Mouse (Mus musculus): ENCODE measurements around the gene Ghrh. TPM values are rescaled to one million over a fixed set of nuclear protein-coding genes. Genes with fewer than 3 reads are reported as not detected.

The Ghrh gene
- polyA plus RNA-seq, 1 experiment from 2014 or later = 0.25 TPM

Other genes starting within 250 kb of the Ghrh start
- 15.2 and 18.1 TPM in 2 replicates for gene Samhd1, start 212.2 kb downstream of the Ghrh start, polyA plus RNA-seq (2015; fragmentation: Nextera tagmentation; extraction: Ambion mirVana)
- gene Rbl1, start 143.0 kb downstream of the Ghrh start, polyA plus RNA-seq (2015; fragmentation: Nextera tagmentation; extraction: Ambion mirVana) = 19.7 and 20.9 TPM in 2 replicates
- gene Rpn2, start 68.5 kb downstream of the Ghrh start, polyA plus RNA-seq (2015; fragmentation: Nextera tagmentation; extraction: Ambion mirVana) = 159 and 170 TPM in 2 replicates
- gene Mroh8, start 68.0 kb downstream of the Ghrh start, polyA plus RNA-seq (2015; fragmentation: Nextera tagmentation; extraction: Ambion mirVana) = 0.20 and 0.28 TPM in 2 replicates
- gene Manbal, start 20.1 kb upstream of the Ghrh start, polyA plus RNA-seq (2015; fragmentation: Nextera tagmentation; extraction: Ambion mirVana) = 21.8 and 22.3 TPM in 2 replicates
- 1.8 and 2.2 TPM in 2 replicates for gene Src, start 70.9 kb upstream of the Ghrh start, polyA plus RNA-seq (2015; fragmentation: Nextera tagmentation; extraction: Ambion mirVana)
- gene Nnat, start 212.6 kb upstream of the Ghrh start, polyA plus RNA-seq (2015; fragmentation: Nextera tagmentation; extraction: Ambion mirVana) = 15.5 and 17.1 TPM in 2 replicates
- gene Blcap, start 223.8 kb upstream of the Ghrh start, polyA plus RNA-seq (2015; fragmentation: Nextera tagmentation; extraction: Ambion mirVana) = 8.0 and 9.9 TPM in 2 replicates

All from liver, embryonic 15.5 days (tissue).